Mouse (Mus musculus) gastrocnemius, postnatal 14 days (tissue): ENCODE data around the gene Mcts2. TPM values are rescaled to one million over a fixed set of nuclear protein-coding genes. Genes with fewer than 3 reads are reported as not detected.

Source experiments
- total RNA-seq, 2 experiments: library from RNA; stranded (reverse); gene quantifications; 2 replicates each; pipeline ENCODE4 v1.2.3; 2021

Gene Mcts2
- total RNA-seq, 2 experiments from 2014 or later = 11.9 to 13.8 TPM

Other genes starting within 250 kb of the Mcts2 start
- gene Defb23, start 222.4 kb upstream of the Mcts2 start, total RNA-seq = not detected
- not detected for gene Defb20, start 210.0 kb upstream of the Mcts2 start, total RNA-seq
- not detected for gene Defb22, start 196.9 kb upstream of the Mcts2 start, total RNA-seq
- not detected for gene Defb26, start 175.3 kb upstream of the Mcts2 start, total RNA-seq
- not detected for gene Defb28, start 168.8 kb upstream of the Mcts2 start, total RNA-seq
- not detected for gene Defb29, start 146.9 kb upstream of the Mcts2 start, total RNA-seq
- not detected for gene Gm17416, start 117.7 kb upstream of the Mcts2 start, total RNA-seq
- not detected for gene Defb21, start 114.3 kb upstream of the Mcts2 start, total RNA-seq
- gene Defb19, start 106.7 kb upstream of the Mcts2 start, total RNA-seq = not detected
- gene Defb45, start 87.6 kb upstream of the Mcts2 start, total RNA-seq = not detected
- gene Defb36, start 82.7 kb upstream of the Mcts2 start, total RNA-seq = not detected
- 1 to 10 TPM; 1.3 to 1.4 TPM for gene Defb25, start 64.0 kb upstream of the Mcts2 start, total RNA-seq
- 1 to 10 TPM; 5.2 to 7.3 TPM for gene Rem1, start 60.1 kb upstream of the Mcts2 start, total RNA-seq
- gene H13, start 17.6 kb upstream of the Mcts2 start, total RNA-seq = 10 to 100 TPM; 45.8 to 49.1 TPM
- gene Id1, start 49.2 kb downstream of the Mcts2 start, total RNA-seq = 10 to 100 TPM; 12.5 to 17.3 TPM
- gene Cox4i2, start 67.1 kb downstream of the Mcts2 start, total RNA-seq = 1 to 10 TPM; 5.9 to 6.0 TPM
- 10 to 100 TPM; 14.4 to 28.6 TPM for gene Bcl2l1, start 144.7 kb downstream of the Mcts2 start, total RNA-seq
- gene Tpx2, start 160.9 kb downstream of the Mcts2 start, total RNA-seq = 1 to 10 TPM; 4.1 to 4.7 TPM
- gene Mylk2, start 224.3 kb downstream of the Mcts2 start, total RNA-seq = 100 to 1,000 TPM; 150 to 230 TPM
- 1 to 10 TPM; 4.2 to 5.6 TPM for gene Foxs1, start 246.2 kb downstream of the Mcts2 start, total RNA-seq